Mouse (Mus musculus) layer of hippocampus, postnatal 14 days (tissue): Measurements from ENCODE around the gene Clpp. TPM values are rescaled to one million over a fixed set of nuclear protein-coding genes. Genes with fewer than 3 reads are reported as not detected.

Experiments used
- DNase-seq, 2 experiments: peaks; one replicate each; pipeline ENCODE4 v3.0.0; 2021 to 2022; ENCODE audit warnings: low spot score in 2 of 2, mixed read lengths in 1 of 2
- total RNA-seq, 2 experiments: library from RNA; stranded (reverse); gene quantifications; 2 replicates each; pipeline ENCODE4 v1.2.3; 2021

Clpp gene
- total RNA-seq, 2 experiments from 2014 or later: 56.1 to 58.3 TPM

DNA sequence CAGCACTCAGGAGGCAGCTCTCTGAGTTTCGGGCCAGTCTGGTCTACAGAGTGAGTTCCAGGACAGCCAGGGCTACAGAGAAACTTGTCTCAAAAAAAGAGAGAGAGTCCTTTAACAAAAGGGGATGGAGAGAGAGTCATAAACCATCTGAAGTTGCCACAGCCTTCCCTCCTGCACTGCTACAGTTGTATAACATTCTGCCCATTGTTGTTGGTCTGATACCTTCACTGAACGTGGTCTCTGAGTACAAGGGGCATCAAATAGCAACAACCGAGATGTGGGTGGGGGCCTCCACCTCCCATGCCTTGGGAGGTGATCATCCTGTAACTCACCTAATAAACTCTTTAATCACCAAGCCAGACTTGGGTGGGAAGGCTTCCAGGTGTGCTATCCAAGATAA is 4.4 kb upstream of the Clpp start:
- no peak for DNase-seq

DNA sequence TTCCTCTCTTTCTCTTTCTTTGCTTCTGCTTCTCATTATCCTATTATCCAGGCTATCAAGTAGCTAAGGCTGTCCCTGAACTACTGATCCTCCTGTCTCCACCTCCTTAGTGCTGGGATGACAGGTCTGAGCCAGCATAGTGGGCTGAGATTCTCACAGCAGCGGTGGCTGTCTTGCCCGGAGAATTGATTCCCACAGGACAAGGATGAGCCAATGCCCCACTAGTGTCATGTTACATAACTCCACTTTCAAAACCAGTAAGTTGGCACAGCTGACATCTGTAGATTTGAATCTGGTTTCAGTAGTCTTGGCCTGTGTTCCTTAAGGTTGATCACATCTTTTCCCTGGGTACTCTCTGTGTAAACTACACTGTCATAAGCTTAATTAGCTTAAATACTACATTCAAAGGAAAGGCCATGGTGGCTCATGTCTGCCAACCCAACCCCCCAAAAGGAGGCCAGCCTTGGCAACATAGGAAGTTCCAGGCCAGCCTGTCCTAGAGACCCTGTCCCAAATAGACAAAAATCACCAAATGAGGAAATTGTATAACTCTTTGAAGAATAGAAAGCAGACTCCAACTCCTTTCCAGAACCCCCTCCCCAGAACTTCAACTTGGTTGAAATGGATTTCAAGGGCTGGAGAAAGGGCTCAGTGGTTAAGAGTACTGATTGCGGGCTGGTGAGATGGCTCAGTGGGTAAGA is 3.9 kb upstream of the Clpp start:
- DNase-seq: no peak

DNA sequence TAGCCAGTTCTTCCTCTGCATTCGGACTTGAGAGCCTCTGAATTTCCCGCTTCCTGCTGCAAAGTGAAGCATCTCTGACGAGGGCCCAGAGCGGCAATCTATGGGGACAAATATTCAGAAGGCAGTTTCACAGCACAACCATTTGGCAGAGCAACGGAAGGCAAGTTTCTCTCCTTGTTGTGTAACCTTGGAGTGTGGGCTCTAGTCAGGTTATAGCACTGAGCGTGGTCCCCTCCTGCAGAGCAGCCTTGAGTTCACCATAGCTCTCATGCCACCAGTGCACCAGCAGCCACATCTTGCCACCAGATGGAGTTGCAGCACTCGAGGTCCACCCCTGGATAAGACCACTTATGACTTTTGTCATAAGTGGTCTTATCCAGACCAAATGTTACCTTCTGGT is 1.7 kb upstream of the Clpp start:
- no peak for DNase-seq

DNA sequence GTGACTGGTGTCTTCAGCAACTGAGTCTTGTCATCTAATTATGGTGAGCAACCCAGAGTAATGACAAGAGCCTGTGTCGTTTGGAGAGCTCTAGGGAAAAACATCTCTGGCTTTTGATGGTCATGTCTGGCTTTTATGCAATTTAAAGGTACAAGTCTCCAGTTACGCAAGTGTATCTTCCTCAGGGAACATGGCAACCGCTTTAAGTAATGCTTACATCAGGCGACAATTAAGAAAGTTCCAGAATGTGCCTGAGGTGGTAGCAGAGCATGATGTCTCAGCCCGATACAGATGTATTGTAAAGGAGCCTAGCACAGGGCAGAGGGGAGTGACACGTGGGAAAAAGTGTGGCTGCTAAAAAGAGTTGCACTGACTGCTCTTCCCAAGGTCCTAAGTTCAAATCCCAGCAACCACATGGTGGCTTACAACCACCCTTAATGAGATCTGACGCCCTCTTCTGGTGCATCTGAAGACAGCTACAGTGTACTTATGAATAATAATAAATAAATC is 1.1 kb upstream of the Clpp start:
- no peak for DNase-seq

DNA sequence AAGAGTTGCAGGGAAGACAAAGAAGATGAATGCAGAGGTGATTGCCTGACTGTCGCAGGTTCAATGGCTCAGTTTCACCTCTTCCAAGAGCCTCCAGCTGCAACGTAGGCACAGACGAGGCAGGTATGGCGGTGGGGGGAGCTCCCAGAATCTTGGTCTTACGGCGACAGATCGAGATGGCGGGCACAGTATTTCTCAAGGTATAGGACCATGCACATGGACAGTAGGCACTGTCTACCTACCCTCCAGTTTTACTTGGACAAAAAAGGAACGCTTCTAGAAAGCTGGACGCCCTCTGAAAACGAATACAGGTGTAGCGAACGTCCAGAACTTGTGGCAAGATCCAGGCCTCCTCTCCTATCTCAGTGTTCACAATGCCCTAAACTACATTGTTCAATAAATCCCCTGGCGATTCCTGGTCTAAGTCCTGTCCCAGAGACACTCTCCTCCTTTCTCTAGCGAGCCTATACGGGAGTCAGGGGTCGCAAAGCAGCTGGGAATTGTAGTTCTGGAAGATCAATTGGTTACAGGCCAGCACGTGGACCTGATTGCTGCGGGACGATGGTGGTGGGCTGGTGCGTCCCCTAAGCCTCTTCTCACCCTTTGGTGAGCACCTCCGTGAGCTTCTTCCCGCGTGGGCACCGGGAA is 514 bp upstream of the Clpp start:
- DNase-seq: peak in 1 of 2 experiments; percentile 89

DNA sequence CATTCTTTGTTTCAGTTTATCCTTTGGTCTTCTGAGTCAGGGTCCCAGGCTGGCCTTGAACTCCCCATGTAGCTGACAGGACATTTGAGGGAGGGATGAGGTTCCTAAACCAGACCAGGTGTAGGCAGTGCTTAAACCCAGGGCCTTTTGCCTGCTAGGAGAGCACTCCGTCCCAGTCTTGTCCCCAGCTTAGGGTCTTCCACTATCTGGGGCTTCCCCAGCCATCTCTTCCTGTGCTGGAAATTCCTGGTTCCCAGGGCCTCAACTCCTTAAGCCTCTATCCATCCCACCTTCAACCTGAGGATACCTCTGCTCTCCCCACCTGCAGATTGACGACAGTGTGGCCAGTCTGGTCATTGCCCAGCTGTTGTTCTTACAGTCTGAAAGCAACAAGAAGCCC is 861 bp downstream of the Clpp start:
- DNase-seq: no peak

DNA sequence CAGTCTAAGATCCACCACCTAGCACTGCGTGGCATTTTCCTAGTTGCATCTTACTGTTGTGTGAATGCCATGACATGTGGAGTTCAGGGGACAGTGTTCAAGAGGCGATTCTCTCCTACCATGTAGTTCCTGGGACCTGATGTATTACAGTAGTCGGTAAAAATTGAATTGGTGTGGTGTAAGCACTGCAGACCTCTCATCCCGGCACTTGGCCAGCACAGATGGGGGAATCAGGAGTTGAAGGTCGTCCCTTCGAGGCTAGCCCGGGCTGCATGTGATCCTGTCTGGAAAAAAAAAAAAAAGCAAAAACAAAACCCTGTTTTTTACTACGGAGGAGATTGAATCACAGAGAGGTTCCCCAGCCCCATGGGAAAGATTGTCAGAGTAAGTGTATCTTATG is 4.9 kb downstream of the Clpp start:
- DNase-seq: no peak

DNA sequence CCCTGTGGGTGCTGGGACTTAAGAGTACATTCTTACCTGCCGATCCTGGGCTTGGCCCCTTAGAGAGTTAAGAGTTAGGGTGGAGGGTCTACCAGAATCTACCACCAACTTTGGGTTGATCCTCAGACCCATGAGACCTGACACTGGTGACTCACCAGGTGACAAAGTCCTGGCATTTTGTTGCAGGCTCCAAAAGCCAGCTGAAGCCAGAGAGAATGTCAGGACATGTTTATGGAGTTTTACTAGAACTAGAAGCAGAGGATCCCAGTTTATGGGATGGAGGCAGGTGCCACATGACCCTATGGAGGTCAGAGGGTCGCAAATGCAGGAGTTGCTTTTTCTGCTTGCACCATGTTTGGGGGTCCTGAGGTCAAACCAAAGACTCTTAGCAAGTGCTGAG is 6.4 kb downstream of the Clpp start:
- no peak for DNase-seq

GRCm38 (mm10) chr17:56997029-56997667 is 7.0 kb downstream of the Clpp start, which contains the start of gene Alkbh7:
Alkbh7 (plus strand) TSS chr17:56997339.
- peak; percentile 94 to 95 for DNase-seq

- DNase-seq: no peak
These were observed 9.3 kb downstream of the Clpp start for GRCm38 (mm10) chr17:56999414-56999813.

DNA sequence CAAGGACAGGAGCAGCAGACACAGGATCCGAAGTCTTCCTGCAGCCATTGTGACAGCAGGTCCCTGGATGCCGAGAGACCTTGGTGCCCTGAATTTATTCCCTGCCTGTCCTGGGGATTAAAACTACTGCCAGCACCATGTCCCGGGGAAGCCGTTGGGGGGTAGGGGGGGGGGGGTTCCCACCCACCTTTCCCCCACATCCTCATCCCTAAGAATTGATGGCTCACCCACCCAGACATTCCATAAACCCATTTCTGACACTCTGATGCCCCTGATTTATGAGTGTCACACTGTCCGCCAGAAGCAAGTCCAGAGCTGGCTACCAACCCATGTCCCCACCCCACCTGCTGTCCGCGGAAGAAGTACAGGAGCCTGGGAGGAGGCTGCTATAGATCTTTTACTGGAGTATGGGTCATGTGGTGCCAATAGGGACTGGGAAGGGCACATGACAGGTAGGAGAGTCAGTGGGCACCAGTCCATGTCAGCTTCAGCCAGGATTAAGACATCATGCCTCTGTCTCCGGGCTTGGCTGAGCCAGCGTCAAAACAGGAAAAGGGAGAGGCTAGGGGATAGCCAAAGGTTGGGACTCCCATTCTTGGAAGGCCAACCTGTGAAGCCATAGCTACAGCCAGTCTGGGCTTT is 10.0 kb downstream of the Clpp start, which contains the start of gene Pspn:
Gene Pspn, minus strand, starts transcription at position 51 of the 642 bp plus-strand sequence.
- DNase-seq: no peak

DNA sequence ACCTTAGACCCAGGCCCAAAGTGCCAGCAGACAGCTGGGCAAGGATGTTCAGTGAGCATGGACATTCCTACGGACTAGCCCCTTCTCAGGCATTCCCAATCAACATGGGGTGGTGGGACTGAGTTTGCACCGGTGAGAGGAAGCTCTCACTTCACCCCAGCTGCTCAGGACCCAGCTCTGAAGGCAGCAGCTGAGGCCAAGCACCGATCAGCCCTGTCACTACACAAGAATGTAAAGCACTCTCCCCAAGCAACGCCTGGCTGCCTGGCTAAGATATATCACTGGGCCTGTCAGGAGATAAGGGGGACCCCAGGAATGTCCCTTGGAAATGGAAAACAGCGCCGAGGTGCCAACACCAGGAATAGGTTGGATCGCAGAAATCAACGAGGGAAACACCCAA is 11.1 kb downstream of the Clpp start:
- DNase-seq: no peak

GRCm38 (mm10) chr17:57003994-57004393 is 13.9 kb downstream of the Clpp start:
- DNase-seq: no peak

GRCm38 (mm10) chr17:57007137-57007905 is 17.2 kb downstream of the Clpp start:
- no peak for DNase-seq

- DNase-seq: no peak
These were observed 20.8 kb downstream of the Clpp start for GRCm38 (mm10) chr17:57010911-57011235.

DNA sequence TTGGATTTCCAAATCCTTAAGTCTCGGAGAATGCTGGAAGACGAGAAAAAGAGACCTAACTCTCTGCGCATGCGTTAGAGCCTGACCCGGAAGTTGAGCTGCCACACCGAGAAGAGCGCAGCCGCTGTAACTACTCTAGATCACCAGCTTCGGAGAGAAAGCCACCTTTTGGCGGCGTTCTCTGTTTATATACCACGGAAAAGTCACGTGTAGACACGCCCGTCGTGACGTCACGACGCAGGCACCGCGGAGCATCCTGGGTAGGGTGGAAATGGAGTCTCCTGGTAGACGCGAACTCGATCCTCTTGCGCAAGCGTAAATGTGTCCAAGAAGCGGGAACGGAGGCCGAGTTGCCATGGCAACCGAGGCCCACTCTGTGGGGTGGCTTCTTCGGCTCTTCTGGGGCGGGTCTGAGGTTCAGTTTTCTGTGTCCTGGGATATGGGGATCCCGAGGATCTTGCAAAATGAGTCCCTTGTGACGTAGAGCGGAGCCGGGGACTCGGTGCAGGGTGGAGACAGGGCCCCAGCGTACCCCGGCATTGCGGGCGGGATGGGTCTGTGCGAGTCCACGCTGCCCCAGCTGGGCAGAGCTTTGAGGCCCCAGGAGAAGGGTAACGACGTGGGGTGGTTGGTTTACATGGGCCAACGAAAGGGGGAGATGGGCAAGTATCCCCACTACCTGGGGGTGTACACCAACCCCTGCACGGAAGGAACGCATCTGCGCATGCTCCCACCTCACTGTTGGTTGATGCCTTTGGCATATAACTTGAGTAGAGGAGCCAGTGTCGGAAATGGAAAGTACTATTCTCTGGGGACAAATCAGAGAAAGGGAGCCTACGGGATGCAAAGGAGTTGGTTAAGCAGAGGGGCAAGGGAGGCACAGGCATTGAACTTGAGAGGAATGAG is 21.4 kb downstream of the Clpp start, which contains the start of the genes Gtf2f1 and Gm17949:
Gene Gtf2f1, minus strand, starts transcription at position 53 of the 906 bp plus-strand sequence.
Gene Gm17949, plus strand, starts transcription at position 234 of the 906 bp plus-strand sequence.
- peak; percentile 93 to 98 for DNase-seq

- no peak for DNase-seq
These were observed 22.2 kb downstream of the Clpp start for GRCm38 (mm10) chr17:57012245-57012795.

- DNase-seq: no peak
These were observed 29.6 kb downstream of the Clpp start for GRCm38 (mm10) chr17:57019693-57020092.

GRCm38 (mm10) chr17:57020960-57021359 is 30.9 kb downstream of the Clpp start:
- no peak for DNase-seq
